Mouse (Mus musculus) heart, adult 2 months (tissue): ENCODE data around the gene Akap8. TPM values are rescaled to one million over a fixed set of nuclear protein-coding genes. Genes with fewer than 3 reads are reported as not detected.

Experiments used
- DNase-seq, 2 experiments: peaks; one replicate each; pipeline ENCODE4 v3.0.0; 2021
- H3K27ac ChIP-seq: fragments of 200-600 bp; 2 replicates; pipeline ENCODE4 v1.8.1; 2022
- H3K27me3 ChIP-seq: fragments of 200-500 bp; 2 replicates; pipeline ENCODE4 v1.6.1; 2012; ENCODE audit warnings: mild to moderate bottlenecking, low read length, inconsistent platforms, mixed read lengths; ENCODE audit not compliant: control insufficient read depth, insufficient read depth
- H3K36me3 ChIP-seq: fragments of 200-500 bp; 2 replicates; pipeline ENCODE4 v1.6.1; 2012; ENCODE audit warnings: low read length, inconsistent platforms; ENCODE audit not compliant: control insufficient read depth, insufficient read depth
- H3K4me1 ChIP-seq: fragments of 200-500 bp; 2 replicates; pipeline ENCODE4 v1.6.1; 2011; ENCODE audit warnings: low read length; ENCODE audit not compliant: control insufficient read depth, insufficient read depth
- H3K4me3 ChIP-seq: fragments of 200-600 bp; 2 replicates; pipeline ENCODE4 v1.8.1; 2022
- H3K79me2 ChIP-seq: fragments of 200-500 bp; replicated peaks from 2 replicates; pipeline ENCODE4 v1.6.1; 2012; ENCODE audit warnings: mild to moderate bottlenecking, inconsistent platforms, low read length, moderate library complexity, mixed read lengths; ENCODE audit not compliant: control insufficient read depth, insufficient read depth
- H3K9ac ChIP-seq: fragments of 200-500 bp; 2 replicates; pipeline ENCODE4 v1.6.1; 2012; ENCODE audit warnings: low read depth, mild to moderate bottlenecking, control low read depth, inconsistent platforms, low read length, mixed read lengths
- CTCF ChIP-seq: fragments of 200-600 bp; IDR thresholded peaks from 2 replicates; pipeline ENCODE4 v1.8.1; 2022; ENCODE audit warnings: antibody characterized with exemption, mild to moderate bottlenecking, moderate library complexity
- EP300 ChIP-seq: fragments of 200-500 bp; IDR thresholded peaks from 2 replicates; pipeline ENCODE4 v1.6.1; 2011; ENCODE audit warnings: low read depth, low read length, control low read depth; ENCODE audit not compliant: insufficient read depth
- POLR2A ChIP-seq: fragments of 200-500 bp; IDR thresholded peaks from 2 replicates; pipeline ENCODE4 v1.6.1; 2011; ENCODE audit warnings: mild to moderate bottlenecking, low read depth, low read length, control low read depth; ENCODE audit not compliant: insufficient read depth
- WGBS: fragments of 180-500 bp; shearing (Covaris S2); methylation state at CpG from one replicate; pipeline ENCODE4 v1.1.7; 2018; 5-methylcytosine and 5-hydroxymethylcytosine counted together
- intact Hi-C: fragments of 180-260 bp; cut with DNase I; formaldehyde crosslinking; loops from one replicate; pipeline ENCODE4 v1.15.1; 2025
- polyA plus RNA-seq: library from polyadenylated mRNA; depleted of rRNA; stranded (reverse); fragments of >200 nt; gene quantifications from 2 replicates; pipeline ENCODE4 v1.2.3, GENCODE M21; 2012
- total RNA-seq, 2 experiments: library from RNA; stranded (reverse); gene quantifications; 2 replicates each; pipeline ENCODE4 v1.2.3; 2021

The Akap8 gene
- total and polyA plus RNA-seq, 3 experiments = 32.2 to 40.7 (median 38.9) TPM

GRCm38 (mm10) chr17:32269151-32269550 lies 51.9 kb downstream of the Akap8 start:
- H3K27ac ChIP-seq = no peak overlapping the region
- no peaks in the 10 kb centered on the region for H3K27me3 ChIP-seq

GRCm38 (mm10) chr17:32268540-32268960 lies 52.5 kb downstream of the Akap8 start:
- Histone ChIP-seq H3K36me3 (peaks cover 43% of the 10 kb centered on the region), H3K27me3 (no peaks in the 10 kb centered on the region), H3K79me2 (peaks cover 11% of the 10 kb centered on the region), H3K4me3 (no peak overlapping the region), H3K4me1 (peaks cover 16% of the 10 kb centered on the region), H3K9ac (no peak overlapping the region), H3K27ac (0 out of 2 replicates have a peak overlapping the region, but pooled peaks have one; percentile 29)
- DNase-seq = peak in 1 of 2 experiments; percentile 27
- intact Hi-C loops = no loop called here
- no peak for TF ChIP-seq EP300
- no peak for TF ChIP-seq POLR2A
- no peak for TF ChIP-seq CTCF
- 45% methylated on average over 3 of the region's 3 CpGs for WGBS

More at GRCm38 (mm10) chr17:32269151-32269550, 51.9 kb downstream of the Akap8 start:
- no peak for DNase-seq
- Histone ChIP-seq H3K9ac (no peak overlapping the region), H3K36me3 (peaks cover 40% of the 10 kb centered on the region), H3K79me2 (peaks cover 10% of the 10 kb centered on the region), H3K4me1 (peaks cover 16% of the 10 kb centered on the region), H3K4me3 (no peak overlapping the region)
- WGBS = 68% methylated on average over 7 of the region's 7 CpGs
- TF ChIP-seq POLR2A (no peak), CTCF (no peak), EP300 (no peak)
- intact Hi-C loops = no loop called here

- TF ChIP-seq CTCF = no peak
- no peak for TF ChIP-seq POLR2A
- TF ChIP-seq EP300 = no peak
- DNase-seq = no peak
- intact Hi-C loops = no loop called here
- Histone ChIP-seq H3K4me3 (no peak overlapping the region), H3K79me2 (peaks cover 12% of the 10 kb centered on the region), H3K27me3 (no peaks in the 10 kb centered on the region), H3K4me1 (peaks cover 14% of the 10 kb centered on the region), H3K27ac (0 out of 2 replicates have a peak overlapping the region, but pooled peaks have one; percentile 29), H3K36me3 (peaks cover 42% of the 10 kb centered on the region), H3K9ac (no peak overlapping the region)
- WGBS = 40% methylated on average over 2 of the region's 2 CpGs
Observed at GRCm38 (mm10) chr17:32268096-32268495, 52.9 kb downstream of the Akap8 start.

DNA sequence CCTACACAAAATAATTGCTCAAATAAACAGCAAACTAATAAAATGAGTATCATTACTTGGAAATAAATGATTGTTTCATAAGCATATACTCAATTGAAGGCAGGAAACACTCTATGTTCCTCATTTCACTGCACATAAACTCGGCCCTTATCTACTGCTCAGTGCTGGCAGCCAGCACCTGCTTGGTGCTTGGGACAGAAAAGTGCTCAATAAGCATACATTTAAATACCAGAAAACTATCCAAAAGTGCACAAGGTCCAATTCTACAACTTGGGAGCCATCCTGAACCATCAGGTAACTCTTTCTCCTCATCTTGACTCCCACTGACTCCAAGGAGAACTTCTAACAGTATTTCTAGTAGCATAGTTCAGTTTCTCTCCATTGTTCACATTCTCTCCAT lies 53.4 kb downstream of the Akap8 start:
- Histone ChIP-seq H3K79me2 (peaks cover 16% of the 10 kb centered on the region), H3K36me3 (peaks cover 42% of the 10 kb centered on the region), H3K4me1 (peaks cover 17% of the 10 kb centered on the region), H3K9ac (no peak overlapping the region), H3K27me3 (no peaks in the 10 kb centered on the region), H3K4me3 (no peak overlapping the region), H3K27ac (0 out of 2 replicates have a peak overlapping the region, but pooled peaks have one; percentile 2)
- WGBS = 7% methylated on average over 1 of the region's 1 CpGs
- DNase-seq = no peak
- intact Hi-C loops = no loop called here
- TF ChIP-seq POLR2A (no peak), EP300 (no peak), CTCF (no peak)

DNA sequence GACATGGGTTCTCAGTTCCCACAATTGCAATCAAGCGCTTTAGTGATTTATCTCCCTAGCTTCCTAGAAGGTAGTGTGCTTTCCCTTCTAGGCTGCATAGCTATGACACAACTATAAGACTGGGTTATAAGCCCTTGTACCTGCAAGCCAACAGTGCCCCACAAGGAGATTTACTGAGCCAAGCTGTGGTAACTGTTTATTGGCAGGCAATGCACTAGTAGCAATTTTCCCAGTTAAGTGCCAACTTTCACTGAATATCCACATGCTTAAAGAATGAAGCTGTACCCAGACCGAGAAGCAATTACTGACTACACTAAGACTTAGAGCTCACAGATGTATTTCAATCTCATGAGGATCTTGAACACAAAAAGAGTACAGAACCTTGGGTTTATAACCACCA lies 57.4 kb downstream of the Akap8 start:
- H3K27me3 ChIP-seq = no peaks in the 10 kb centered on the region
- TF ChIP-seq EP300 (no peak), CTCF (no peak), POLR2A (no peak)
- 64% methylated on average over 2 of the region's 2 CpGs for WGBS
- intact Hi-C loops = no loop called here
- H3K4me1 ChIP-seq = peaks cover 13% of the 10 kb centered on the region
- H3K4me3 ChIP-seq = no peak overlapping the region
- H3K9ac ChIP-seq = no peak overlapping the region
- peaks cover 14% of the 10 kb centered on the region for H3K79me2 ChIP-seq
- DNase-seq = no peak
- no peak overlapping the region for H3K27ac ChIP-seq
- peaks cover 31% of the 10 kb centered on the region for H3K36me3 ChIP-seq

GRCm38 (mm10) chr17:32262831-32263559 lies 58.0 kb downstream of the Akap8 start:
- TF ChIP-seq CTCF (no peak), POLR2A (no peak), EP300 (no peak)
- no peak for DNase-seq
- Histone ChIP-seq H3K79me2 (peaks cover 18% of the 10 kb centered on the region), H3K27me3 (no peaks in the 10 kb centered on the region), H3K4me1 (peaks cover 14% of the 10 kb centered on the region), H3K36me3 (peaks cover 25% of the 10 kb centered on the region), H3K27ac (no peak overlapping the region), H3K4me3 (no peak overlapping the region), H3K9ac (no peak overlapping the region)
- WGBS = 79% methylated on average over 8 of the region's 8 CpGs
- intact Hi-C loops = no loop called here
